Mouse (Mus musculus) hindbrain, embryonic 12.5 days (tissue): ENCODE measurements at regions not wholly inside any gene's neighbourhood (a gene's known extent, or its start where the extent isn't known, plus 50 kb on each side); places are given as distances from the start of the nearest gene placed in this dataset.

Experiments
- ATAC-seq: fragments of 200-750 bp; cut with Nextera tagmentation; 2 replicates; pipeline ENCODE4 v1.8.0; 2017; ENCODE audit warnings: moderate TSS enrichment; ENCODE audit not compliant: low FRiP score
- H3K27ac ChIP-seq: fragments of 300-500 bp; sonication (generic); 2 replicates; pipeline ENCODE4 v1.5.1; 2016; ENCODE audit warnings: mild to moderate bottlenecking
- H3K27me3 ChIP-seq: fragments of 300-500 bp; sonication (generic); 2 replicates; pipeline ENCODE4 v1.6.1; 2016; ENCODE audit warnings: mild to moderate bottlenecking
- H3K36me3 ChIP-seq: fragments of 300-500 bp; sonication (generic); 2 replicates; pipeline ENCODE4 v1.6.1; 2016; ENCODE audit warnings: mild to moderate bottlenecking
- H3K4me1 ChIP-seq: fragments of 300-500 bp; sonication (generic); 2 replicates; pipeline ENCODE4 v1.6.1; 2016
- H3K4me2 ChIP-seq: fragments of 300-500 bp; sonication (generic); replicated peaks from 2 replicates; pipeline ENCODE4 v1.6.1; 2016; ENCODE audit warnings: mild to moderate bottlenecking
- H3K4me3 ChIP-seq: fragments of 300-500 bp; sonication (generic); 2 replicates; pipeline ENCODE4 v1.5.1; 2016; ENCODE audit warnings: mild to moderate bottlenecking
- H3K9ac ChIP-seq: fragments of 300-500 bp; sonication (generic); 2 replicates; pipeline ENCODE4 v1.6.1; 2016; ENCODE audit warnings: mild to moderate bottlenecking, moderate library complexity
- H3K9me3 ChIP-seq: fragments of 300-500 bp; sonication (generic); replicated peaks from 2 replicates; pipeline ENCODE4 v1.6.1; 2016; ENCODE audit warnings: mild to moderate bottlenecking
- WGBS: fragments of 180-500 bp; shearing (Covaris S2); methylation state at CpG from one replicate; pipeline ENCODE4 v1.1.7; 2016; 5-methylcytosine and 5-hydroxymethylcytosine counted together

- no peak overlapping the region for H3K4me2 ChIP-seq
- no peaks in the 10 kb centered on the region for H3K27me3 ChIP-seq
- H3K4me1 ChIP-seq = no peaks in the 10 kb centered on the region
- ATAC-seq = no peak
- H3K36me3 ChIP-seq = no peaks in the 10 kb centered on the region
- no peaks in the 10 kb centered on the region for H3K9me3 ChIP-seq
- H3K9ac ChIP-seq = no peak overlapping the region
- no peak overlapping the region for H3K4me3 ChIP-seq
- no peak overlapping the region for H3K27ac ChIP-seq
- WGBS = 83% methylated on average over 5 of the region's 5 CpGs
Measured at GRCm38 (mm10) chr4:89402324-89402723, 91.5 kb upstream of the Cdkn2b start.

GRCm38 (mm10) chr4:89401696-89402095 is 90.9 kb upstream of the Cdkn2b start:
- Histone ChIP-seq H3K4me1 (no peaks in the 10 kb centered on the region), H3K4me2 (no peak overlapping the region), H3K27ac (no peak overlapping the region), H3K9ac (no peak overlapping the region), H3K4me3 (no peak overlapping the region), H3K27me3 (no peaks in the 10 kb centered on the region), H3K36me3 (no peaks in the 10 kb centered on the region), H3K9me3 (no peaks in the 10 kb centered on the region)
- ATAC-seq = no peak
- 83% methylated on average over 2 of the region's 2 CpGs for WGBS

DNA sequence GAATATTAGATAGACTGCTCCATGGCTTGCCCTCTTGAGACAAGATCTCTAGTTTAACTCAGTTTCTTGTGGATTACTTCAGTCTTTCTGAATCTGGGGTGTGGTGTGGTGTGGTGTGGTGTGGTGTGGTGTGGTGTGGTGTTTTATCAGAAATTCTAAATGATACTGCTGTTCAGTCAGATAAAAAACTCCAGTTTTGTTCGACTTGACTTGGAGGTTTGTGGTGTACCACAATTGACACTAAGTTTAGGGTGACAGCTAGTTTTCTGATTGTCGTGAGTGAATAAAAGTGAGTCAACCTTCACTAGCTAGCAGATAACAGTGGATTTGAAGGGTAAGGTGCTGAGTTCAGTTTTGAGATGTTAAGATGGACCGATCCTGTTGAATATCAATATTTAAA is 89.5 kb upstream of the Cdkn2b start:
- 87% methylated on average over 3 of the region's 3 CpGs for WGBS

DNA sequence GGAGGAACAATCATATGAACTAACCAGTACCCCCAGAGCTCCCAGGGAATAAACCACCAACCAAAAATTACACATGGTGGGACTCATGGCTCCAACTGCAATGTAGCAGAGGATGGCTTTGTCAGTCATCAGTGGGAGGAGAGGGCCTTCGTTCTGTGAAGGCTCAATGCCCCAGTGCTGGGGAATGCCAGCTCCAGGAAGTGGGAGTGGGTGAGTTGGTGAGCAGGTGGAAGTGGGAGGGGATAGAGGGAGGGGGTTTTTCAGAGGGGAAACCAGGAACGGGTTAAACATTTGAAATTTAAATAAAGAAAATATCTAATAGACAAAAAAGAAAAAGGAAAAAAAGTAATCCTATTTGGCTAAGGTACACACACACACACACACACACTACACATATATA is 88.4 kb upstream of the Cdkn2b start:
- no peak for ATAC-seq

More for the DNA sequence above, 89.5 kb upstream of the Cdkn2b start:
- no peak overlapping the region for H3K4me3 ChIP-seq
- H3K36me3 ChIP-seq = no peaks in the 10 kb centered on the region
- H3K4me1 ChIP-seq = no peaks in the 10 kb centered on the region
- no peak overlapping the region for H3K4me2 ChIP-seq
- H3K27me3 ChIP-seq = no peaks in the 10 kb centered on the region
- no peaks in the 10 kb centered on the region for H3K9me3 ChIP-seq
- H3K27ac ChIP-seq = no peak overlapping the region
- no peak overlapping the region for H3K9ac ChIP-seq
- ATAC-seq = no peak

DNA sequence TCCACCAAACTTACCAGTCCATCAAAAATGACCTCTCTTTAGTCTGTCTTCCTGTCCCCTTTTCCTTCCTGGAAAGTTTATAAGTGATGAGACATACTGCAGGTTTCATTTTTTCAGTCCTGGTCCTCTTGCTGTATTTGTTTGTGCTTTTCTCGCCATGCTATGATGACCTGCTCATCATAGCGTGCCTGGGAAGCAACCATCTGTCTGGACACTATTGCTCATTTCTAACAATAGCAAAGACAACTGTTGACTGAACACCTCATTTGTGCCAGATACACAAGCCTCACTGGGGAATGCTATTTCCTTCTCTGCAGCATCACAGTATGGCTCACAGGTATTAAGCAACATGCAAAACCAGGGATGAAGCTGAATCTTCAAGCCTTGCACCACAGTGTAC is 85.2 kb upstream of the Cdkn2b start:
- no peak for ATAC-seq
- WGBS = 89% methylated on average over 2 of the region's 2 CpGs

More for the DNA sequence above, 88.4 kb upstream of the Cdkn2b start:
- H3K9ac ChIP-seq = no peak overlapping the region
- no peaks in the 10 kb centered on the region for H3K36me3 ChIP-seq
- H3K27me3 ChIP-seq = no peaks in the 10 kb centered on the region
- H3K4me2 ChIP-seq = no peak overlapping the region
- no peaks in the 10 kb centered on the region for H3K9me3 ChIP-seq
- 77% methylated on average over 2 of the region's 2 CpGs for WGBS
- H3K4me1 ChIP-seq = no peaks in the 10 kb centered on the region
- H3K27ac ChIP-seq = no peak overlapping the region
- no peak overlapping the region for H3K4me3 ChIP-seq

GRCm38 (mm10) chr4:89395336-89395735 is 84.5 kb upstream of the Cdkn2b start:
- Histone ChIP-seq H3K4me1 (no peaks in the 10 kb centered on the region), H3K27ac (no peak overlapping the region), H3K9me3 (no peaks in the 10 kb centered on the region)

More for the DNA sequence above, 85.2 kb upstream of the Cdkn2b start:
- Histone ChIP-seq H3K36me3 (no peaks in the 10 kb centered on the region), H3K27ac (no peak overlapping the region), H3K4me1 (no peaks in the 10 kb centered on the region), H3K27me3 (no peaks in the 10 kb centered on the region), H3K9ac (no peak overlapping the region), H3K9me3 (no peaks in the 10 kb centered on the region), H3K4me3 (no peak overlapping the region), H3K4me2 (no peak overlapping the region)

DNA sequence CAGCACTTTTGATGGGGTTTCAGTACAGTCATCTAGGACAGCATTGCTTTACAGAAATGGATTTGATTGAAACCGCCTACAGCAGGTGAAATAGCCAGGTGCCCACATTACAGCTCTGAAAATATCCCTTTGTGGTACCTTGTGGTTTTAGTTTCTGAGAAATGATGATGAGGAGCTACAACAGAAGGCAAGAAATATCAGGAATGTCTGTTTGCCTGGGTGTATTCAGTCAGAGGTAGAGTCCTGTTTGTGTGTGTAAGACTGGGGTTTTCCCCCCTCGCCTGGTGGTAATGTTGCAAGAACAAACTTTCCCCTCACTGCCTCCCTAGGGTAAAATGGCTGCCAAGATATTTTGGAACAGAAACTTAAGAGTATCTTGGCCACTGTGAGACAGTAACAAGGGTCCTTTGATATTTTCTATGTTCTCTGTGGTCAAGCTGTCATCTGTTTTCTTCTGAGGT is 82.4 kb upstream of the Cdkn2b start:
- no peak overlapping the region for H3K27ac ChIP-seq
- no peak overlapping the region for H3K4me3 ChIP-seq
- H3K4me1 ChIP-seq = no peaks in the 10 kb centered on the region
- no peaks in the 10 kb centered on the region for H3K9me3 ChIP-seq
- no peaks in the 10 kb centered on the region for H3K27me3 ChIP-seq
- no peak overlapping the region for H3K9ac ChIP-seq
- WGBS = 90% methylated on average over 2 of the region's 2 CpGs
- no peaks in the 10 kb centered on the region for H3K36me3 ChIP-seq
- H3K4me2 ChIP-seq = no peak overlapping the region
- ATAC-seq = no peak

More at GRCm38 (mm10) chr4:89395336-89395735, 84.5 kb upstream of the Cdkn2b start:
- no peak for ATAC-seq
- no peaks in the 10 kb centered on the region for H3K36me3 ChIP-seq
- no peaks in the 10 kb centered on the region for H3K27me3 ChIP-seq
- no peak overlapping the region for H3K4me3 ChIP-seq
- no peak overlapping the region for H3K4me2 ChIP-seq
- no peak overlapping the region for H3K9ac ChIP-seq

- Histone ChIP-seq H3K4me3 (no peak overlapping the region), H3K36me3 (no peaks in the 10 kb centered on the region), H3K27ac (no peak overlapping the region), H3K4me2 (no peak overlapping the region), H3K9ac (no peak overlapping the region), H3K9me3 (no peaks in the 10 kb centered on the region), H3K4me1 (no peaks in the 10 kb centered on the region), H3K27me3 (no peaks in the 10 kb centered on the region)
- no peak for ATAC-seq
Measured at GRCm38 (mm10) chr4:89392791-89393190, 82.0 kb upstream of the Cdkn2b start.

DNA sequence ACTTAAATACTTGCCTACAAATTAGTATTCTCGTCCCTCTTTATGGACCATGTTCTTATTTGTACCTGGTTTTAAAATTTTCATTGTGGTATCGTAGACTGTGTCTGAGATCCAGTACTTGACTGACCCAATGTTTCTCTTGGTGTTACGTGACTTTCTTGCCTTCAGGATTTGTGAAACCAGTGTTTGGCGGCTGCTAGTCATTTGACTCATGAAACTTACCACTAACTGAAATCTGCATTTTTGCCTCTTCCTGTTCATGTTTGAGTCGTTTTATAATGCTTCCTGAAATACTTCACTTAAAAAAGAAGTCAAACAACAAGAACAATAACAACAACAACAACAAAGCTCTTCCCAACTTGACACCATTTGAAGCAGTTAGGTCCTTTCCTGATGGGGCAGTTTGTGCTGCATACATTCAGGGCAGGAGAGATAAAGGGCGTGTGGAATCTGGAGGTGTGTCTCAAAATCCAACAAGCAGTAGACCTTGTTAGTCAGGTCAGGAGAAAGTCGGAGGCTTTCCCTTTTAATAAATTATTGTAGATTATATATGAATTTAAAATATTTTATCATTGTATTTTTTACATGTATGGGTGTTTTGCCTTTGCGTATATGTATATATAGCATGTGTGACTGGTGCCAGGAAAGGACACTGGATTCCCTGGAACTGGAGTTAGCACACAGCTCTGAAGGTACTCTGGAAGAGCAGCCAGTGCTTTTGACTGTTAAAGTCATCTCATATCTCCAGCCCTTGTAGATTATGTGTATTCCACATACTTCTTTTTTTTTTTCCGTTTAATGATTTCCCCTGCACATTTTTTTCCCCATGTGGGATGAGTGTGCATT is 80.8 kb upstream of the Cdkn2b start:
- Histone ChIP-seq H3K9ac (no peak overlapping the region), H3K36me3 (no peaks in the 10 kb centered on the region), H3K27ac (no peak overlapping the region), H3K4me3 (no peak overlapping the region), H3K27me3 (no peaks in the 10 kb centered on the region), H3K4me1 (no peaks in the 10 kb centered on the region), H3K9me3 (no peaks in the 10 kb centered on the region), H3K4me2 (no peak overlapping the region)
- no peak for ATAC-seq
- WGBS = 86% methylated on average over 9 of the region's 9 CpGs

- Histone ChIP-seq H3K9ac (no peak overlapping the region), H3K27me3 (no peaks in the 10 kb centered on the region), H3K9me3 (no peaks in the 10 kb centered on the region), H3K4me2 (no peak overlapping the region), H3K4me3 (no peak overlapping the region), H3K36me3 (no peaks in the 10 kb centered on the region), H3K4me1 (no peaks in the 10 kb centered on the region), H3K27ac (no peak overlapping the region)
- no peak for ATAC-seq
- WGBS = 92% methylated on average over 3 of the region's 3 CpGs
Measured at GRCm38 (mm10) chr4:89383548-89383947, 72.7 kb upstream of the Cdkn2b start.

GRCm38 (mm10) chr4:89382434-89382976 is 71.7 kb upstream of the Cdkn2b start:
- no peak overlapping the region for H3K9ac ChIP-seq
- no peaks in the 10 kb centered on the region for H3K9me3 ChIP-seq
- no peaks in the 10 kb centered on the region for H3K4me1 ChIP-seq
- no peak overlapping the region for H3K27ac ChIP-seq
- no peak overlapping the region for H3K4me3 ChIP-seq
- no peaks in the 10 kb centered on the region for H3K36me3 ChIP-seq
- H3K27me3 ChIP-seq = no peaks in the 10 kb centered on the region
- no peak overlapping the region for H3K4me2 ChIP-seq
- ATAC-seq = no peak
- WGBS = 81% methylated on average over 4 of the region's 4 CpGs

GRCm38 (mm10) chr4:89381763-89382162 is 70.9 kb upstream of the Cdkn2b start:
- H3K27me3 ChIP-seq = no peaks in the 10 kb centered on the region
- no peaks in the 10 kb centered on the region for H3K36me3 ChIP-seq
- no peak overlapping the region for H3K4me3 ChIP-seq
- H3K4me1 ChIP-seq = no peaks in the 10 kb centered on the region
- H3K27ac ChIP-seq = no peak overlapping the region
- no peaks in the 10 kb centered on the region for H3K9me3 ChIP-seq
- WGBS = 88% methylated on average over 2 of the region's 2 CpGs
- no peak overlapping the region for H3K4me2 ChIP-seq
- no peak overlapping the region for H3K9ac ChIP-seq
- ATAC-seq = no peak

DNA sequence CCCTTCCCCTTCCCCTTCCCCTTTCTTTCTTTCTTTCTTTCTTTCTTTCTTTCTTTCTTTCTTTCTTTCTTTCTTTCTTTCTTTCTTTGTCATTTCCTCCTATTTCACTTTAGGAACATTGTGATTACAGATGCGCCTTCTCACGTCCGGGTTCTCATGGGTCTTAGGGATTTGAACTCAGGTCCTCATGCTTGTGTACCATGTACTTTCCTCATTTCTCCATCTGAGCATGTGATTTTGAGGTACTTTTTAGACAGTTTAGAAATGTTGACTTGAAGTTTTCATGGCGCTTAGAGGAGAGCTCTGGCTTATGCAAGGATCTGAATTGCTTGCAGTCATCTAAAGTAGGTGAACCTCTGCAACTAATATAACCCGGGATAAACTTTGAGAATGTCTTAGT is 70.2 kb upstream of the Cdkn2b start:
- Histone ChIP-seq H3K4me1 (no peaks in the 10 kb centered on the region), H3K9me3 (no peaks in the 10 kb centered on the region), H3K4me2 (no peak overlapping the region), H3K27ac (no peak overlapping the region), H3K9ac (no peak overlapping the region), H3K4me3 (no peak overlapping the region), H3K36me3 (no peaks in the 10 kb centered on the region), H3K27me3 (no peaks in the 10 kb centered on the region)
- 87% methylated on average over 5 of the region's 5 CpGs for WGBS
- ATAC-seq = no peak
